Mouse (Mus musculus) lung, postnatal 0 days (tissue): ENCODE data around the gene Olfr1499.

ENCODE experiments used
- CTCF ChIP-seq: IDR thresholded peaks from 2 replicates; pipeline ENCODE4 v1.5.1; 2016; ENCODE audit warnings: antibody characterized with exemption, mild to moderate bottlenecking
- EP300 ChIP-seq: IDR thresholded peaks from 2 replicates; pipeline ENCODE4 v1.6.1; 2016; ENCODE audit warnings: antibody characterized with exemption, mild to moderate bottlenecking, control low read depth

DNA sequence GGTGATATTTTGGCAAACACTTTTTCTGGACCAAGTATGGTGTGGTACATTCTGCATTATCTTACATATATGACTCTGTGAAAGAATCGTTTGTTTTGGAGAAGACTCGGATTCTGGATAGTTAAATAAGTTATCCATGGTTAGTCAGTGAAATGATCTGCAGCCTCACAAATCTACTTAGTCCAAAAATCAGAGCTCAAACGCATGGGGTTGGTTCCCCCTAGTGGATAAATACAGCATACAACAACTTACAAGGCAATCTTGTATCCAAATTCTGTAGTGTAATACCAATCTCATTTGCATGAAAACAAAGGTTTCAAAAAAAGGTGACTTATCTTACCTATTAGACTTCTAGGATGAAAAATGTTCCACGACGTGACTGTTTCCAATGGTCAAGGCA, 420 bp downstream of the Olfr1499 start:
- TF ChIP-seq EP300: no peak
- TF ChIP-seq CTCF: peak; percentile 21
